Mouse (Mus musculus) stomach, embryonic 15.5 days (tissue): ENCODE results near the gene Trim26. TPM values are rescaled to one million over a fixed set of nuclear protein-coding genes. Genes with fewer than 3 reads are reported as not detected.
"Not testable (repeated sequence)": the region's sequence is repeated elsewhere in the genome, so short reads cannot be mapped to it uniquely, and the experiment has no call there.

ENCODE experiments used
- ATAC-seq: fragments of 200-750 bp; cut with Nextera tagmentation; 2 replicates; pipeline ENCODE4 v1.8.0; 2017; ENCODE audit warnings: low read depth, moderate number of reproducible peaks, moderate TSS enrichment; ENCODE audit not compliant: insufficient read depth, low FRiP score
- H3K27ac ChIP-seq: fragments of 300-500 bp; sonication (generic); 2 replicates; pipeline ENCODE4 v1.5.1; 2015; ENCODE audit warnings: mild to moderate bottlenecking, inconsistent platforms
- H3K27me3 ChIP-seq: fragments of 300-500 bp; sonication (generic); replicated peaks from 2 replicates; pipeline ENCODE4 v1.6.1; 2015; ENCODE audit warnings: inconsistent platforms
- H3K36me3 ChIP-seq: fragments of 300-500 bp; sonication (generic); 2 replicates; pipeline ENCODE4 v1.6.1; 2015; ENCODE audit warnings: inconsistent platforms
- H3K4me1 ChIP-seq: fragments of 300-500 bp; sonication (generic); 2 replicates; pipeline ENCODE4 v1.6.1; 2015; ENCODE audit warnings: inconsistent platforms
- H3K4me2 ChIP-seq: fragments of 300-500 bp; sonication (generic); 2 replicates; pipeline ENCODE4 v1.6.1; 2015; ENCODE audit warnings: mild to moderate bottlenecking, inconsistent platforms
- H3K4me3 ChIP-seq: fragments of 300-500 bp; sonication (generic); replicated peaks from 2 replicates; pipeline ENCODE4 v1.5.1; 2015; ENCODE audit warnings: inconsistent platforms
- H3K9ac ChIP-seq: fragments of 300-500 bp; sonication (generic); 2 replicates; pipeline ENCODE4 v1.6.1; 2015; ENCODE audit warnings: inconsistent platforms
- H3K9me3 ChIP-seq: fragments of 300-500 bp; sonication (generic); 2 replicates; pipeline ENCODE4 v1.6.1; 2016; ENCODE audit warnings: inconsistent platforms
- WGBS: fragments of 180-500 bp; shearing (Covaris S2); methylation state at CpG from one replicate; pipeline ENCODE4 v1.1.7; 2015; 5-methylcytosine and 5-hydroxymethylcytosine counted together
- polyA plus RNA-seq: library from polyadenylated mRNA; unstranded; fragments of >200 nt; fragmentation: Nextera tagmentation; extraction: Ambion mirVana; gene quantifications from 2 replicates; pipeline ENCODE4 v1.2.1, GENCODE M21; 2015

The Trim26 gene
- polyA plus RNA-seq, 1 experiment from 2014 or later: 41.0 TPM

DNA sequence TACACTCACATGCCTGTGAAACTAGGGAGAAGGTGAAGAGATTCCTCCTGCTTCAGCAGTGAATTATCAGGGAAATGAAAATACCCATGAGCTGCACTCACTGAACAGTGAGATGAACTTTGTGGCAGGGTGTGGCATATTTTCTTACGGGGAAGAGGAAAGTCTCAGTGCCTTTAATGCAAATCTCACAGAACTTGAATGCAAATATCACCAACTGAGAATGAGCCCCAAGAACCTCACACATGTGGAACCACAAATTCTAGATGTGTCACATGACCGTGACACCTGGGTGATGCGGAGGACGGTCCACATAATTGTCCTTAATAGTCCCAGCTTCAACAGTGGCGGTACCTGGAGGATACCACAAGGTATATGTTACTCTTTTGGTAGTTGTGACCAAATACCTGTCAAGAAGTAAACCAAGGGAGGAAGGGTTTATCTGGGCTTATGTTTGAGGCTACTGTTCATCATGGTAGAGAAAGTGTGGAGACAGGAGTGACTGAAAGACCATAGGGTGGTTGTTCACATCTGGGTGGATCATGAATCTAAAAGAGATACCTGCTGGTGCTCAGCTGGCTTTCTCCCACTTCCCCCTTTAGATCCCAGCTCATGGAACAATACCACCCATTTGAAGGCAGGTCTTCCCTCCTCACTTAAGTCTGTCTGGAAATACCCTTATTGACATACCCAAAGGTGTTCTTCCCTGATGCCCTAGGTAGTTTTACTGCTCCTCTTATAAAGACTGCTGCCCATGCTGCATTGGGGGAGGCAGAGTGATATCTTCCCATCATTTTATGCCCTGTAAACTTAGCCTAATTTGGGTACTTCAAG is 53.4 kb downstream of the Trim26 start, which contains the start of gene Trim40:
TSS of gene Trim40 (minus strand) at position 51 of the 831 bp plus-strand sequence.
- H3K27me3 ChIP-seq: no peaks in the 10 kb centered on the region
- no peaks in the 10 kb centered on the region for H3K36me3 ChIP-seq
- no peak within 1 kb of the TSS for H3K27ac ChIP-seq
- H3K9ac ChIP-seq: no peak within 1 kb of the TSS
- H3K9me3 ChIP-seq: no peaks in the 10 kb centered on the region
- no peaks in the 10 kb centered on the region for H3K4me1 ChIP-seq
- no peak for ATAC-seq
- no peak within 1 kb of the TSS for H3K4me2 ChIP-seq
- no peak within 1 kb of the TSS for H3K4me3 ChIP-seq
- 81% methylated on average over 5 of the region's 5 CpGs for WGBS

- not testable (repeated sequence) for H3K4me1 ChIP-seq, ATAC-seq, H3K27me3 ChIP-seq, H3K9me3 ChIP-seq, H3K4me2 ChIP-seq, H3K4me3 ChIP-seq, H3K27ac ChIP-seq, H3K9ac ChIP-seq, H3K36me3 ChIP-seq
- WGBS: 85% methylated on average over 1 of the region's 1 CpGs
Measured at GRCm38 (mm10) chr17:36891496-36891895, 54.6 kb downstream of the Trim26 start.

GRCm38 (mm10) chr17:36892362-36892761 is 55.4 kb downstream of the Trim26 start:
- WGBS: 11% methylated on average over 2 of the region's 2 CpGs
- no peak overlapping the region for H3K27ac ChIP-seq
- H3K36me3 ChIP-seq: no peaks in the 10 kb centered on the region
- no peaks in the 10 kb centered on the region for H3K27me3 ChIP-seq
- H3K4me1 ChIP-seq: no peaks in the 10 kb centered on the region
- H3K9me3 ChIP-seq: no peaks in the 10 kb centered on the region
- no peak overlapping the region for H3K9ac ChIP-seq
- ATAC-seq: no peak
- no peak overlapping the region for H3K4me3 ChIP-seq
- H3K4me2 ChIP-seq: no peak overlapping the region

GRCm38 (mm10) chr17:36893387-36893786 is 56.5 kb downstream of the Trim26 start:
- Histone ChIP-seq H3K27me3 (no peaks in the 10 kb centered on the region), H3K4me1 (no peaks in the 10 kb centered on the region), H3K9me3 (no peaks in the 10 kb centered on the region), H3K4me2 (no peak overlapping the region), H3K27ac (no peak overlapping the region), H3K4me3 (no peak overlapping the region), H3K9ac (no peak overlapping the region), H3K36me3 (no peaks in the 10 kb centered on the region)
- ATAC-seq: no peak
- WGBS: 46% methylated on average over 5 of the region's 5 CpGs

DNA sequence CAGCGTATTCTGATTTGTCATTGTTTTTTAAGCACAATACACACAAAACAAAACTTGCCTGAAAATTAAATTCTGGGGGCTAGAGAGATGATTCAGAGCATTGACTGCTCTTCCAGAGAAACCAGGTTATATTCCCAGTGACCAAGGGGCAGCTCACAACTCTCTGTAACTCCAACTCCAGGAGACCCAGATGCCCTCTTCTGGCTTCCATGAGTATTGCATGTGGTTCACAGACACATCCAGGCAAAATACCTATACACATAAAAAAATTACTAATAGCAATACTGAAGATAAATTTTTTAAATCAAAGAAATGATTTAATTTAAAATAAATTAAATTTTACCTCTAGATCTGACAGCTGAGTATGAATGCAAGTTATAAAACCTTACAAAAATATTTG is 59.6 kb downstream of the Trim26 start:
- H3K9me3 ChIP-seq: no peaks in the 10 kb centered on the region
- no peaks in the 10 kb centered on the region for H3K27me3 ChIP-seq
- no peaks in the 10 kb centered on the region for H3K36me3 ChIP-seq
- no peak overlapping the region for H3K4me3 ChIP-seq
- WGBS: 89% methylated on average over 1 of the region's 1 CpGs
- no peak for ATAC-seq
- no peak overlapping the region for H3K9ac ChIP-seq
- no peak overlapping the region for H3K27ac ChIP-seq
- no peaks in the 10 kb centered on the region for H3K4me1 ChIP-seq
- H3K4me2 ChIP-seq: no peak overlapping the region

GRCm38 (mm10) chr17:36897065-36897464 is 60.1 kb downstream of the Trim26 start:
- Histone ChIP-seq H3K36me3 (no peaks in the 10 kb centered on the region), H3K27me3 (no peaks in the 10 kb centered on the region), H3K4me3 (no peak overlapping the region), H3K9me3 (no peaks in the 10 kb centered on the region), H3K4me2 (no peak overlapping the region), H3K9ac (no peak overlapping the region), H3K4me1 (no peaks in the 10 kb centered on the region), H3K27ac (no peak overlapping the region)
- ATAC-seq: no peak

GRCm38 (mm10) chr17:36897552-36898205 is 60.7 kb downstream of the Trim26 start, which contains the start of gene Trim31:
TSS of gene Trim31 (plus strand) at chr17:36898118.
- H3K9me3 ChIP-seq: no peaks in the 10 kb centered on the region
- H3K36me3 ChIP-seq: no peaks in the 10 kb centered on the region
- ATAC-seq: peak; percentile 16; the same call in 1 of the 2 replicates
- H3K4me2 ChIP-seq: no peak within 1 kb of the TSS
- no peaks in the 10 kb centered on the region for H3K4me1 ChIP-seq
- H3K9ac ChIP-seq: no peak within 1 kb of the TSS
- H3K27ac ChIP-seq: peak within 1 kb of the TSS; percentile 26; the same call in 1 of the 2 replicates
- H3K27me3 ChIP-seq: no peaks in the 10 kb centered on the region
- 61% methylated on average over 6 of the region's 6 CpGs for WGBS
- no peak within 1 kb of the TSS for H3K4me3 ChIP-seq

- Histone ChIP-seq H3K27ac (no peak overlapping the region), H3K36me3 (no peaks in the 10 kb centered on the region), H3K4me2 (no peak overlapping the region), H3K4me3 (no peak overlapping the region), H3K9me3 (no peaks in the 10 kb centered on the region), H3K4me1 (no peaks in the 10 kb centered on the region), H3K9ac (no peak overlapping the region), H3K27me3 (no peaks in the 10 kb centered on the region)
- 85% methylated on average over 4 of the region's 4 CpGs for WGBS
- no peak for ATAC-seq
Measured at GRCm38 (mm10) chr17:36899376-36899775, 62.4 kb downstream of the Trim26 start.

DNA sequence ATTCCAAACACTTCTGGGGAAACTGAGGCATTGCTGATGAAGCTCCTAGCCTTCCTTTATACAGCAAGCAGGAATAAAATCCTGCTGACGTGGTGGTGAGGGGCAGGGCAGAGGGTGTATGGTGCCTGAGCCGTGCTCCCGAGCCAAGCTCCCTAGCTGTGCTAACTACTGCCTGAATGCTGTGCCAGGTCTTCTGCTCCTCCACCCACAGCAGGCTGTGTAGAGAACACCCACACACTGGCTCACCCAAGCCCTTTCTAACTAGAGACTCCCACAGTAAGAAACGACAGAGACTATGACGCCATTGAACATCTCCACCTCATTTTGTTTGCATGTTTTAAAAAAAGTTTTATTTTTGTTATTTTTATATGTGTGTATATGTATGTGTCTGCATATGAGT is 63.1 kb downstream of the Trim26 start:
- H3K36me3 ChIP-seq: no peaks in the 10 kb centered on the region
- no peak overlapping the region for H3K4me3 ChIP-seq
- no peak overlapping the region for H3K27ac ChIP-seq
- no peaks in the 10 kb centered on the region for H3K27me3 ChIP-seq
- no peaks in the 10 kb centered on the region for H3K4me1 ChIP-seq
- ATAC-seq: no peak
- H3K9ac ChIP-seq: no peak overlapping the region
- no peaks in the 10 kb centered on the region for H3K9me3 ChIP-seq
- 81% methylated on average over 5 of the region's 5 CpGs for WGBS
- no peak overlapping the region for H3K4me2 ChIP-seq

DNA sequence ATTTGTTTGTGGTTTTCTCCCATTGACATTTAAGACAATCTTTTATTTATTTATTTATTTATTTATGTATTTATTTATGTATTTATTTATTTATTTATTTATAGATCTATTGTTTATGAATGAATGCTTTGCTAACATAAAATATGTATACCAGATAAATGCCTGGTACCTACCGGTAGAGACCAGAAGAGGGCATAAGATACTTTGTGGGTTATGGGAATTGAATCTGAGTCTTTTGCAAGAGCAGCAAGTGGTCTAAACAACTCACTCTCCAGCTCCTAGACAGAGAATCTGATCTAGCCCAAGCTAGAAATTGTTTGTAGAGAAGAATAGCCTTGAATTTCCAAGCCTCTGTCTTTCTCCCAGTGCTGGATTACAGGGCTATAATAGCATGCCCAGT is 63.8 kb downstream of the Trim26 start:
- Histone ChIP-seq H3K27me3 (no peaks in the 10 kb centered on the region), H3K4me2 (no peak overlapping the region), H3K4me3 (no peak overlapping the region), H3K36me3 (no peaks in the 10 kb centered on the region), H3K27ac (no peak overlapping the region), H3K4me1 (no peaks in the 10 kb centered on the region), H3K9ac (no peak overlapping the region), H3K9me3 (no peaks in the 10 kb centered on the region)
- ATAC-seq: no peak
- 24% methylated on average over 1 of the region's 1 CpGs for WGBS

GRCm38 (mm10) chr17:36903651-36904050 is 66.7 kb downstream of the Trim26 start:
- Histone ChIP-seq H3K27me3 (no peaks in the 10 kb centered on the region), H3K4me2 (no peak overlapping the region)
- 67% methylated on average over 3 of the region's 3 CpGs for WGBS

DNA sequence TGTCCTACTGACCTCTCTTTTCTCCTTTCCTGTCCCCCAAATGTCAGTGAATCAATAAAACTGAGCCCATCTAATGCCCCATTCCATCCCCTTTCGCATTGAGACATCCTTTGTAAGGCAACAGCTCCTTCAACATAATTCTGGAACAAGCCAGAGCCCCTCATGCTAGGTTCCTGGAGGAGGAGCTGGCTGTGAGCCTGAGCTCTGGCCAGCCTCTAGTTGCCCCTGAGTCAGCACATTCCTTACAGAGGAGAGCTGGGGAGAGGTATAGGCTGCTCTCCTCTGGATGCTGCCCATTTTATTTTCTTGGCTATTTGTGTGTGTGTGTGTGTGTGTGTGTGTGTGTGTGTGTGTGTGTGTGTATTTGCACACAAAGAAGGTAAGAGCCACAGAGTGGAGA is 71.3 kb downstream of the Trim26 start:
- Histone ChIP-seq H3K4me3 (no peak overlapping the region), H3K27ac (no peak overlapping the region), H3K9ac (no peak overlapping the region), H3K36me3 (no peaks in the 10 kb centered on the region), H3K27me3 (no peaks in the 10 kb centered on the region), H3K9me3 (no peaks in the 10 kb centered on the region), H3K4me2 (no peak overlapping the region), H3K4me1 (no peaks in the 10 kb centered on the region)
- peak; percentile 47; the same call in 1 of the 2 replicates for ATAC-seq
- WGBS: 48% methylated on average over 1 of the region's 1 CpGs

More at GRCm38 (mm10) chr17:36903651-36904050, 66.7 kb downstream of the Trim26 start:
- Histone ChIP-seq H3K4me1 (no peaks in the 10 kb centered on the region), H3K36me3 (no peaks in the 10 kb centered on the region), H3K9ac (no peak overlapping the region), H3K9me3 (no peaks in the 10 kb centered on the region), H3K4me3 (no peak overlapping the region), H3K27ac (no peak overlapping the region)
- ATAC-seq: no peak
